Mouse (Mus musculus) heart, postnatal 25 days (tissue): ENCODE data around the gene Dpyd. TPM values are rescaled to one million over a fixed set of nuclear protein-coding genes. Genes with fewer than 3 reads are reported as not detected.

ENCODE experiments used
- DNase-seq: peaks from one replicate; pipeline ENCODE4 v3.0.0; 2022; ENCODE audit warnings: low spot score
- intact Hi-C: fragments of 180-260 bp; cut with DNase I; formaldehyde crosslinking; loops from one replicate; pipeline ENCODE4 v1.15.1; 2025
- total RNA-seq, 2 experiments: library from RNA; stranded (reverse); gene quantifications; 2 replicates each; pipeline ENCODE4 v1.2.3; 2021

The Dpyd gene
- total RNA-seq, 2 experiments from 2014 or later, result 3.6 to 5.4 TPM

DNA sequence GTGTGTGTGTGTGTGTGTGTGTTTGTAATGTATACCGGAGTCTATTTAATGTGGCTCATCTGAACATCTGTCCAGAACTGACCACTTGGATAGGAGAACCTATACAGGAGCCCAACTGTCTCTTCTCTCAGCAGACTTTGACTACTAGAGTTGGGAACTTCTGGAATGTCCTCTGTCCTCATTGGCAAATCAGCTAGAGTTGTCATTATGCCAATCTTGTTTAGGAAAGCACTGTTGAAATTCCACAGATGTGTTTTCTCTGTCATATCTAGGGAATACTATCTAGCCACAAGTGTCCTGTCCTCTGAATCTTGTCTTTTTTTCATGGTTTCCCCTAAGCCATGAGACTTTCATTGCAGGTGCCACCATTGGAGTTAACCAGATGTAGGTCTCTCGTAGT lies 718.7 kb downstream of the Dpyd start:
- intact Hi-C loops, result no loop called here
- no peak for DNase-seq

DNA sequence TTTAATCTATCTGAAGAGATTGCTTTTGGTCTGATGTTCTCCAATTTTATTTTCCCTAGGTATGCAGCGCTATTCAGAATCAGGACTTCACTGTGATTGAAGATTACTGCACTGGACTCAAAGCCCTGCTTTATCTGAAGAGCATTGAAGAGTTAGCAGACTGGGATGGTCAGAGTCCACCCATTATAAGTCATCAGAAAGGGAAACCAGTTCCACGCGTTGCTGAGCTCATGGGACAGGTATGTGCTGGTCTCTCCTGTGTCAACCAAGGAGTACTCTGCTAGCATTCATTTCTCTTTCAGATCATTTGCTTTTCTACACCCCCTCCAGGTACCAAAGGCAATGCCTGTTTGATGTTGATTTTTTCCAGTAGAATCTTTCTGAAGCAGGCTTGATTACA lies 752.8 kb downstream of the Dpyd start:
- intact Hi-C loops, result no loop called here
- DNase-seq, result no peak

DNA sequence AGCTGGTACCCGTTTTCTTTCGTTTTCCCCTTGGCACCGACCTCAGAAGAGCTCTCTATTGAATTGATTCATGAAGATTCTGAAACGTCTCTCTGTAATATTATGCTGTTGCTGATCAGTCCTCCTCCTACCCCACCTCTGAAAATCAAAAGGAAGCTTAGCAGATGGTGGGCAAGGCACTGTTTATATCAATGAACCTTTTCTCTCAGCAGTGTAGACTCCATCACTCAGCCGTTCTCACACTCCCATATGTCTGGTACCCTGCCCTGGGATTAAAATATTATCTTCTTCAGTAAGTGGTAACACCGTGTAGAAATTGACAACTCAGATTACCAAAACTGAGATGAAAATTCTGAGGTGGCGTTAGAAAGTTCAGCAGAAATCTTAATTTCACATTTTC lies 767.1 kb downstream of the Dpyd start:
- intact Hi-C loops, result no loop called here
- DNase-seq, result no peak

DNA sequence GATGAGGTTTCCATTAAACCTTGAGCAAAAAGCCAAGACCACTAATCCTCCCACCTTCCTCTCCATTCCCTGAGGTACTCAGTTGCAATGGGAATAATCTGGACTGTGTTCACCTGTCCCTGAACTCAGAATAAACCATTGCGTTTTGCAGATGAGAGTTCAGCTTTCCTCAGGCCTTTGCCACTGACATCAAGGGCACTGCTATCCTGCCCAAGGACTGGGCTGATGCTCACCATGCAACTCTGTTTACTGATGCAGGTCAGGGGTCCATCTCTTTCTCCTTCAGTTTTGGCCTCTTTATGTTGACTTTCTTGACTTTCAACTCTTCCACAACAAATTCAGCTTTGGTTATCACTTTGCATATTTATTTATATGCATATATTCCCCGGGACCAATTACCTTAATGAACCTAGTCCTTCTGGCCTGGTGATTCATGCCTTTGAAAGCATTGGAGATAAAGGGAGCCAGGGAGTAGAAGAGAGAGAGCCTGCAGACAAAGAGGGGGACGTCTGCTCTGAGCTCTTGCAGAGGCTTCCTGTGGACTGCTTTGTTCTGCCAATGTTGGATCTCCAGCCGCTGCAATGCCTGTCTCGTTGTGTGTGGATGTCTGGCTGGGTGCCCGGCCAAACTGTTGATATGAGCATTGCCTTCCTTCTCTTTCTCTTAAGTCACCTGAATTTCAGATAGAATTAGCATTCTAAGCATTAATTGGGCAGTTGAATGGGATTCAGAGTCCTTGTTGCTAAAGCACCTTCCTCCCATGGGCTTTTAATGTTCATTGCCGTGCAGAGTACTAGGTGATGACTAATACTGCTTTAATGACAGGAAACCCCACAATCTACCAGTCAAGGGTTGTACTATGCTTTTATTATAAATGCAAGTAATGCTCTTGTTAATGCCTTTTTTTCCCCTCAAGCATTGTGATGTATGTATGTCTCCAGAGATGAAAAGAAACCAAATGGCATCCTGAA lies 771.7 kb downstream of the Dpyd start:
- intact Hi-C loops, result no loop called here
- no peak for DNase-seq

DNA sequence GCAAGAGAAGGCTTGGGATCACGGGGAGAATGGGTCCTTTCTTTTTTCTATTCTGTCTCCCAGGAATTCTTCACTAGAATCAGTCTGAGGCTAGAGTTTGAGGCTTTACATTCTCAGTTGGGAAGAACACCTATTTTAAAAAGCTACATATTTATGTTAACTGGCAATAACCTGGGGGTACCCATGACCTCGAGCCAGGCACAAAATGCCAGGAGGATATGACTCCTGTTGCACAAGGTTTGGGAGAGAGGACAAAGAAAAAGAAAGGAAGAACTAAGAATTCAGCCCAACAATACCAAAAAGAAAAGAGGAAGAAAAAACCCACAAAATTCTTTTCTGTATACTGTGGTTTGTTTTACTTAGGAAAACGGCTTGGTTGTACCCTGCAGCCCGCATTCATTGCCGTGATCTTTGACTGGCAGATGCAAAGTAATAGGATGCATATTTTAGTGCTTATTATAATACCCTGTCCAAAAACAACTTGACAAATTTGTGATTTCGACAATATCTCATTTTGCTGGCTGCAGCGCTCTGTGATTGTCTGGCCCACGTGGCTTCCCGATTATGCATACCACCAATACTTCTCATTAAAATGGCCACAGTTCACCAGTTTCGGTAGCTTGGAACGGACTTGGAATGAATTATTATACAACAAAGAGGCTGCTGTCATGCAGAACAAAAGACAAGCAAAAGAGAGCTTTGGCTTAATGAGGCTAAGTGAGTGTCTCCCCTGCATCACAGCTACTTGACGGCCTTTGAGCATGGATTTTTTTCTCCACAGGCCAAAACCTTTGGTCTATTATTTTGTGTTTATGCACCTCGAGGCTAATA lies 799.8 kb downstream of the Dpyd start:
- no peak for DNase-seq
- intact Hi-C loops, result no loop called here

DNA sequence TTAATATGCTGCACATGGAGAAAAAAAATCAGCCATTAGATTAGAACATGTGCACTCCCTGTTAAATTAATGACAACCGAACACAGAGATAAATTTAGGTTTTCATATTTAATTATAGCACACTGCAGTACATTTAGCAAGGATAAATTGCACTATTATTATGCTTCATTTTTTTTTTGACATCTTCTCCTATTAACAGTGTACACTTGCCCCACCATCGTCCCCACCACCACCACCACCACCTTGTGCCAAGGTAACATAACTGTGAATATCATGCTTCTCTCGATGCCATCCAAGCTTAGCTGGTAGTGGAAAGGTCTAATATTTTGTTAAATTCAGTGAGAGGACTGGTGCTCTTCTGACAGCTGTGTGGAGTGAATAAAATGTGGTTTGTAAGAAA lies 800.5 kb downstream of the Dpyd start:
- intact Hi-C loops, result no loop called here
- DNase-seq, result no peak

DNA sequence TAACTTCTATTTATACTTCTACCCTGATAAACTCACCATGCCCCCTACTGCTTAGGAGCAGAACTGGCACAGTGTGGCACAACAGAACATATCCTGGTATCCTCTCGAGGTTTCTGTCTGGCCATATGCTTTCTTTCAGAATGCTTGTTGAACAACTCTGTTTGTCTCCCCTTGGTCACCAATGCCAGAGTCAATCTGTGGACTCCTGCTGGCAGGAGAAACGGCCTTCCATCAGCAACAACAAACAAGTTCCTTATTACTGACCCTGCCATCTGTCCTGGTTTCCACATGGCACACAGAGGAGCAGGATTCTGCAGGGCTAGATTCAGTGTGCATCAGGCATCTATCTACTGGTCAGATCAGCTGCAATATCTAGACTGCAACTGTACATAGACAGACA lies 807.0 kb downstream of the Dpyd start:
- no peak for DNase-seq
- intact Hi-C loops, result no loop called here

DNA sequence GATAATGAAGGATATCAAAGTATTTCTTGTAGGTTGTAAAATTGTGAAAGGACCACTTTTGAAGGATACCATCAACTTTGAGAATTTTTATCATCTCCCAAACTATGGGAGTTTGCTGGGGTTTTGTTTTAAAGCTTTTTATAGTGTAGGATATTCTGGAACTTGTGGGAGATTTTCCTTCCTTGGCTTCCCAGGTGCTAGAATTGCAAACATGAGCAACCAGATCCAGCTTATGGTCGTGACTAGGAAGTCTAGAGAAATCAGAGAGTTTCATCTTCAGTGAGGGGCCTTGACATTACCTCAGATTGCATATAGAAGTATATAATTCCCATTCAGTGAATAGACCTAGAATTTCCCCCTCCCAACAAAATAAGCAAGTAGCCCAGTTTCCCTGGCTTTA lies 819.2 kb downstream of the Dpyd start:
- DNase-seq, result no peak
- intact Hi-C loops, result no loop called here

DNA sequence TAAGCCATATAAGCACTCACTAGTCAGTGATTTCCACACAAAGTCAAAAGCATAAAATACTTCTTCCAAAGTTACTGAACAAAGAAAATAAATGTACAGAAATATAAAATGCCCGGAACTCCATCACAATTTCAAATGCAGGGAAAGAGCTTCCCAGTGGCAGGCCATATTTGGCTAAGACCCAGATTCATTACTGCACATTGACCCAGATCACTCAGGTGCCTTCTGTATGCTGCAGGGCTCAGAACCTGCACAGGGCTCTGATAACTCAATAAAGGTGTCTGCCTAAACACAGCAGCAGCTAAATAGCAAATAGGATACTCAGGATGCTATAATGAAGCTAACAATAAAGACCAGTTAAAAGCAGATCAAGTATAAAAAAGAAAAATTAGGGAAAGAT lies 820.5 kb downstream of the Dpyd start:
- DNase-seq, result no peak
- intact Hi-C loops, result no loop called here

DNA sequence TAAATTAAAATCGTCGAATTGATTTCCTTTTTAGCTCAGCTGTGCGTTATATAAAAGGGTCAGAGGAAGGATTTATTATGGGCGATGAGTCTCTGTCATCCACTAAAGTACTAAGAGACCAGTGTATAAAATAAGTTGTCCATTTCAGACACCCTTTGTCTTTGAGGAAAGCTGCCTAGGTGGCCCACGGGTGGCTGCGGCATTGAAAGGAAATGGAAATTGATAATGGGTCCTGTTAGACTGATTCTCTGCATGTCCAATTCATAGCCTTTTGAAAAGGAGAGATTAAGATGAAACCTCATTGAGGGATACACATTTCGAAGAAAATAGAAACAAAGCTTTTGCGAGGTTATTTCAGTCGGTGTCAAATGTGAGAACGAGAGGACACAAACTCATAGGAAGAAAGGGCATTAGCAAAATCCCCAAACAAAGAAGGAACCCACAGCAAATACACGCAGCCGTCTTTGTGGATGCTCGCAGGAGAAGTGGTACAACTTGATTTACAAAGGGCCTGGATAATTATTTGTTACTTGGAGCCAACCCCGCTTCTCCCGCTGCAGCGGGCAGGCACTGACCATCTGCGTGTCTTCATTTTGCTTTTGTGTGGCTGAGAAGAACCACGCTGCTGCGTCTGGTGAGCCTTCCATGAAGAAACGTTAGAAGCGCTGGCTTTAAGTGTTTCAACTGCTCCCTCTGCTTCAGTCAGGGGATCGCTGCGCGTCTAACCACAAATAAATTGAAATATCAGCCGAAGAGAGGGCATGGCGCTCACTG lies 825.6 kb downstream of the Dpyd start:
- intact Hi-C loops, result no loop called here
- no peak for DNase-seq

DNA sequence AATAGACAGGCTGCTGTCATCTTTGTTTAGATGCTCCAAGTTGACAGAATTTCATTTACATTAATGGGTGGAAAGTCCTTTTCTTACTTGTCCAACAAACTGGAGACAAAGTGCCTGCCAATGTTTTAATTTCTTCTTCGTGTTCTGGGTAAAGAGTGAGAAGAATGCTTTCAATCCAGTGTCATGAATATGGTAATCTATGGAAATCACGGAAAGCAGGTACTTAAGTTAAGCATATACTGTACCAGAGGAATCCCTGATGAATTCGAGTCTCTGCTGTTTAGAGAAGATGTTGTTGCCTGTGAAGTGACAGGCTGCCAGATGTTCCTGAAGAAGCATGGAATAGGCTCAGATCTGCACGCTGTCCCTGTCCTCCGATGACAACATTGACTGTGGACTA lies 835.3 kb downstream of the Dpyd start:
- no peak for DNase-seq
- intact Hi-C loops, result no loop called here

DNA sequence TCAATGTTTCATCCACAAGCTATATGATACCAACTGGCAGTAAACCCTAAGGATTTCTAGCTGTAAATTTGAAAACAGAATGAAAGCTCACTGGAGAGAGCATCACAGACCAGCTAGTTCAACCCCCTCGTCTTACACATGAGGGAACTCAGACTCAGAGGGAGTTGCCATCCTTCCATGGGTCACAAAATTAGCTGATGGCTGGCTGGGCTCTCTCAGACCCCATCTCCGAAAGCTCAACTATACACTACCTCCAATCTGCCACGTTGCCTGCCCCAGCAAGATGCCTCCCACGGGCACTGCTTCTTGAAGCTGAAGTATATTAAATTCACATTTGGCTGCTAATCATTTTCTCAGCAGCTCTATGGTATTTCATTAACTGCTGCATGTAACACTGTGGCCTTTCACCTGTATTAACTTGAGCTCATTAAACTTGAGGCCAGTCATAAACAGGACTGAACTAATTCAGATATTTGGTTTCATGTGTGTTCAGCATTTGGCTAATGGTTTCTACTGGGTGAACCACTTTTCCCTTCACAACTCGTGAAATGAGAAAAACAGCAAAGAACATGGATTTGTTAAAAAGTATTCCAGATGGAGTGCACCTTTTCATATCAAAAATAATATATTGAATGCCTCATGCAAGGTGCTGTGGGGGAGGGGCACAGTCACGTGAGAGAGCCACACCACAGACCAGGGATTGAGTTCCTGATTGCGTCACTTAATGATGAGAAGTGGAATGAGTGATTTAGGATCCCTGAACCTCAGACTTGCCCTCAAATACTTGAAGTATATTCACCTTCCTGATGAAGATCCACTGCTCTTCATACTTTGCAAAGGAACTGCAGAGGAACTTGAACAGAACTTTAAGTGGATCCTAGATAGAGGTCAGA lies 841.2 kb downstream of the Dpyd start:
- intact Hi-C loops, result no loop called here
- no peak for DNase-seq

DNA sequence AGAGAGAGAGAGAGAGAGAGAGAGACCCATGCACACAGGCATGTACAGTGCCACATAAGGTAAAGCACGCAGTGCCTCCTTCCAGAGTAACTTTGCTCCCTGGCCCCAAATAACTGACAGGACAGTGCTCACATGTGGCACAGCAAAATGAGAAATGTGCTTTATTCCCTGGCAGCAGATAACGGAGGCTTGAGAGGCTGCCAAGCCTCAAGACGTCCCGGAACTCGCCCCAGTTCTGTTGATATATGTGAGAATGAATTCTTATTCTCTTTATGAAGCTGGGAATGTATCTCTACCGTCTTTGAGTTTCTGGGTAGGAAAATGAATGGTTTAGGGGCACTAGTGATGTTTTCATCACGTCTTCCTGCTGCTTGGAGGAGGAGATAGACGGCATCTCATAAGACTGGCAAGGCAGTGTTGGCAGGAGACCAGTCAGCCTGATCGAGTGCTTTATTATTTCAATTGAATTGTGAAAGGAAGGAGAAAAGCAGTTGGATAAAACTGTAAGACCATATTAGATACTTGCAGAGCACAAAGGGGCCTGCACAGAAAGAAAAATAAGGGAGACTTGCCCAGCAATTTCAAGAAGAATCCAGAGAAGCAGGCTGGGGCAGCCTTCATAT lies 857.3 kb downstream of the Dpyd start:
- intact Hi-C loops, result no loop called here
- no peak for DNase-seq

DNA sequence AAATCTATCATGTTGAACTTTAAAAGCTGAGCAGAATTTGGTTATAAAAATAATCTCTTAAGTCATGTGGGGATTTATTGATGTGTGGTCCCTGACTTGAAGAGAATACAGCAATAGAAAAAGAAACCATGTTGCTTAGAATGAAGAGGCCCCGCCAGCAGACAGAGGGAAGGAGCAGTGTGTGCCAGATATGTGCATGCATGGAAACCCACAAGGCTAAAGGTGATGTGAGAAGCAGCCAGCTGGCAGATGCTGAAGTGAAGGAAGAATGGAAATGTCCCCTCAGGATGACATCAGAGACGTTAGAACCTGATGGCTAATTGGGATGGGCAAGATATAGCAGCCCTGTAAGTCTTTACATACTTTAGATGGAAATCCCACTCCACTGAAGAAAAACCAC lies 857.8 kb downstream of the Dpyd start:
- no peak for DNase-seq
- intact Hi-C loops, result no loop called here

DNA sequence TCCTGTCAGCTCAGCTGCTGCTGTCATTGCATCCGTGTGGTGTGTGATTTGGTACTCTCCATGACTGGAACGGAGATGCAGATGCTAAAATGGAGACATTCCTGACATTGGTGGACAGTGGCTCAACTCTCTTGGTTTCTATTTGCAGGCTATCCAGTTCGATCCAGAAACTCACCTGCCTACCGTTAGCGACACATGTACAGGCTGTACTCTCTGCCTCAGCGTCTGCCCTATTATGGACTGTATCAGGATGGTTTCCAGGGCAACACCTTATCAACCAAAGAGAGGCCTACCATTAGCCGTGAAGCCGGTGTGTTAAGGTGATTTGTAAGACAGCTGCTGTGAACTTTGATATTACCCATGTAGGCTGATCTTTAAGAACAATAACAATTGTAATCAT lies 869.4 kb downstream of the Dpyd start:
- no peak for DNase-seq
- intact Hi-C loops, result no loop called here

DNA sequence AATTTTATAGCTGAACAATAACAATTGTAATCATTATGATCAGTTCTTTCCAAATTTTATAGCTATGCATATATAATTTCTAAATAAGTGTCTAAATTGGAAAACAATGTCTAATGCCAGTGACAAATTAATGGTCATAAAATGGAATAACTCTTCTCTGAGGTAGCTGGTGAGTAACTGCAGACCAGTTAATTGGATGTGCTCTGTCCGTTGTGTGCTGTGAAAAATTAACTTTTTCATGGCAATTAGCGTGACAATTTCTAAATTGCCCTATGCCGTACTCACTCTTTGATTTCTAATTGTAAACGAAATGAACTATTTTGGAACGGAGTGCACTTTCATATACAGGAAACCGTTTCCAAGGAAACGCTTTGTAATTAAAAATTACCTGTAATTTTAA lies 869.8 kb downstream of the Dpyd start:
- intact Hi-C loops, result no loop called here
- no peak for DNase-seq

DNA sequence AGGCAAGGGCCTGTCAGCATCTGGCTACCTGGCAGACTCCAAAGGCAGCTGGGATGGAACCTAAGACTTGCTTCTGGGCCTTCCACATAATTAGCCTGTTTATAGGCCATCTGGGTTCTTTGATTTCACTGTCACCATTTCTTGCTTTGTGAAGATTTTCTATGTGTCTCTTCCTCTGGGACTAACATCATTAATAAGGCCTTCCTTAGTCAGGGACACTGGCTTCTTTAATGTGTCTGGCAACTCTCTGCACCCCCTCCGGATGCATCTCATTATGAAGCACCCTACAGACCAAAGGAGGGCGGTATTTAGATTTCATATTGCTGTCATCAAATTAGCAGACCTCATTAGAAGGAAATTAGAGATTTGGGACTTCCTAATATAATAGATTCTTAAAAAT lies 885.6 kb downstream of the Dpyd start:
- DNase-seq, result no peak
- intact Hi-C loops, result no loop called here

DNA sequence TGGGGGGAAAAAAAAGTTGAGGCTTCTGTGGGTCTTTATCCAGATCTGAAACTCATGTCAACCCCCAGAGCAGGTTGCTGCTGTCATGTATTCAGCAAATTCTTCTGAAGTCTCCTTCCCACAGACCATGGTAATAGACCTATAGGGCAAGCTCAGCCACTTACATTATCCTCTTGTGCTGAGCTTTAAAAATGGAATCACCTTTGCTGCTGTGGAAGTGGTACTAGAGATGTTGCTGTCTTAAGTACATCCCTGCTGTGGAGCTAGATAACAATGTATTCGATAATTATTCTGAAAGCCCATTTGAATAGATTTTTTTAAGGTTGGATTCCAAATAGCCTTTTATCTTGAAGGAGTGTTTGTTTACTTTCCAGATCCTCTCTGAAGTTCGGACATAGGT lies 902.1 kb downstream of the Dpyd start:
- DNase-seq, result no peak
- intact Hi-C loops, result no loop called here

DNA sequence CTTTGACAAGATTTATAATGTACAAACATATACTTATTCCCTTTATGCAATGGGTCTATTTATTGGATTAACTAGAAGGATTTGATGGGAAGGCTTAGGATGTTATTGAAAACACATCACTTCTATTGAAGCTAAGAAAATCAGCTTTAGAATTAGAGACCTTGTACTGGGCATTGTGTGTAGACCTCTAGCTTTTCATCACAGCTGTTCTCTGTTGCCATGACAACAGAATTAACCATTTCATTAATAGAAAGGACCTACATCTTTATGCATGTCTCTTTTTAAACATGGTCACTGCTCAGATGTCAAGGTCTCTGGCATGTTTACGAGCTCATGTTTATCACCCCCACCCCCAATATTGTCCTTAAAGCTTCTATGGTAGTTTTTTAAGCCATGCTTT lies 902.5 kb downstream of the Dpyd start:
- intact Hi-C loops, result no loop called here
- DNase-seq, result no peak
